Mouse (Mus musculus): ENCODE results near the gene Atp6v0b.

Gene Atp6v0b

GRCm38 (mm10) chr4:117836204-117836767 is 50.8 kb downstream of the Atp6v0b start:
- DNase-seq (ENCODE audit: low spot score in 2 of 2), result peak; percentile 87 to 95

GRCm38 (mm10) chr4:117835531-117836111 is 51.5 kb downstream of the Atp6v0b start:
- no peak for DNase-seq (ENCODE audit: low spot score in 2 of 2)

- DNase-seq (ENCODE audit: low spot score in 2 of 2), result peak; percentile 73 to 83
These were observed 52.1 kb downstream of the Atp6v0b start for GRCm38 (mm10) chr4:117834845-117835530.

DNA sequence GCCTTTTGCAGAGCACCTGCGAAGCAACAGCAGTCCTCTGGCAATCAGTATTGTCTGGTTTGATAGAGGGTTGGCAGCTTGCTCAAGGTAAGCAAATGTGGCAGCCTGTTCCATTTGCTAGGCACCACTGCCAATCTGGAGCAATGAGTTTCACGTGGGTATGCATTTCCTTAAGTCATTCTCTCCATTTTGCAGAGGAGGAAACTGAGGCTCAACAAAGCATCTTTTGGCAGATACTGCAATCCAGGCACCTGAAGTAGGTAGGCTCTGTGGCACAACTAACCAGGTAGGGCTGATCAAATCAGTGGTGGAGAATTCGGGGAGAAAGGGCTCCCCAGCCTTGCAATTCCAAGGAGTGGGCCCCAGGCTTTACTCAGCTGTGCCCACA is 52.7 kb downstream of the Atp6v0b start, which contains the start of gene Slc6a9:
Slc6a9 (plus strand) TSS at position 50 of the 388 bp plus-strand sequence.
- DNase-seq (ENCODE audit: low spot score in 2 of 2), result no peak
